Mouse (Mus musculus): Measurements from ENCODE around the gene Pyy. TPM values are rescaled to one million over a fixed set of nuclear protein-coding genes. Genes with fewer than 3 reads are reported as not detected.

Gene Pyy
- polyA plus RNA-seq, 1 experiment = 7.4 TPM

DNA sequence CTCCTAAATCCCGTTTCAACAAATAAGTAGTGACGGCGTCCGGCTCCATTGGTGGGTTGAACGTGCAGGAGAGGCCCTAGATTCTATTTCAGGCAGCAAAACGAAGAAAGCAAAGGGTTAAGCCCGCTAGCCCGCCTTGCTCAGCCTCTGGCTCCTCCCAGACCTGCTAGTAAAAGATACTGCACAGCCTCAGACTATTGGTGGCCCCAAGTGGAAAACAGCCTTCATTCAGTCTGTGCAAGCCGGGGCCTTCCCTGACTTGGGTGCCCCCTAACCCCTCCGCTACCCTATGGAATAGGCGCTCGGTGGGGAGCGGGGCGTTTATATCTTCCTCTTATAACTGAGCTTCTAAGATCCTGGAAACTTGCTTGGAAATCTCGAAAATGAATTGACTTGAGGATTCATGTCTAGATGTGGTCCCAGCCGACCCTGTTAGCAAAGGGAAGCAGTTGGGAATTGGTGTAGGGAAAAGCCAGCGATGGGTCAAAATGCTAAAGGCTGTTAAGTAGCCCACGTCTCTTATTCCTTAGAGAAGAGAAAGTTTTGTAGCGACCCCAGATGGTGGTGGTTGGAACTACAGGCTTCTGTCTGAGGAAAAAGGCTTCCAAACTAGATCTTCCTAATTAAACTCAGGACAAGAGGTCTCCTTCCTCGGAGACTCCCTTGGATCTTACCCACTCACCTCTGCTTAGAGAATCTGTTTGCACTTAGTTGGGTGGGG is 18.4 kb downstream of the Pyy start:
- Histone ChIP-seq H3K4me1 (ENCODE audit: control insufficient read depth, insufficient read depth, low read length) (no peaks in the 10 kb centered on the region), H3K27me3 (ENCODE audit: control insufficient read depth, insufficient read depth, low read length) (no peaks in the 10 kb centered on the region), H3K27ac (ENCODE audit: insufficient read depth, low read length) (no peak overlapping the region), H3K4me3 (replicated peaks; ENCODE audit: insufficient read depth, low read depth, low read length) (peak overlapping the region; percentile 92)
- WGBS = under 1% methylated on average over 20 of the region's 20 CpGs
- TF ChIP-seq CTCF (IDR thresholded peaks at IDR 0.05; ENCODE audit: borderline replicate concordance, insufficient read depth, low read depth, low read length) (peak; percentile 53; the same call in 1 of the 2 replicates), POLR2A (IDR thresholded peaks at IDR 0.05; ENCODE audit: borderline replicate concordance, insufficient read depth, low read length) (0 out of 2 replicates have a peak, but pooled peaks have one; percentile 13)
- DNase-seq = peak; percentile 70 to 71

DNA sequence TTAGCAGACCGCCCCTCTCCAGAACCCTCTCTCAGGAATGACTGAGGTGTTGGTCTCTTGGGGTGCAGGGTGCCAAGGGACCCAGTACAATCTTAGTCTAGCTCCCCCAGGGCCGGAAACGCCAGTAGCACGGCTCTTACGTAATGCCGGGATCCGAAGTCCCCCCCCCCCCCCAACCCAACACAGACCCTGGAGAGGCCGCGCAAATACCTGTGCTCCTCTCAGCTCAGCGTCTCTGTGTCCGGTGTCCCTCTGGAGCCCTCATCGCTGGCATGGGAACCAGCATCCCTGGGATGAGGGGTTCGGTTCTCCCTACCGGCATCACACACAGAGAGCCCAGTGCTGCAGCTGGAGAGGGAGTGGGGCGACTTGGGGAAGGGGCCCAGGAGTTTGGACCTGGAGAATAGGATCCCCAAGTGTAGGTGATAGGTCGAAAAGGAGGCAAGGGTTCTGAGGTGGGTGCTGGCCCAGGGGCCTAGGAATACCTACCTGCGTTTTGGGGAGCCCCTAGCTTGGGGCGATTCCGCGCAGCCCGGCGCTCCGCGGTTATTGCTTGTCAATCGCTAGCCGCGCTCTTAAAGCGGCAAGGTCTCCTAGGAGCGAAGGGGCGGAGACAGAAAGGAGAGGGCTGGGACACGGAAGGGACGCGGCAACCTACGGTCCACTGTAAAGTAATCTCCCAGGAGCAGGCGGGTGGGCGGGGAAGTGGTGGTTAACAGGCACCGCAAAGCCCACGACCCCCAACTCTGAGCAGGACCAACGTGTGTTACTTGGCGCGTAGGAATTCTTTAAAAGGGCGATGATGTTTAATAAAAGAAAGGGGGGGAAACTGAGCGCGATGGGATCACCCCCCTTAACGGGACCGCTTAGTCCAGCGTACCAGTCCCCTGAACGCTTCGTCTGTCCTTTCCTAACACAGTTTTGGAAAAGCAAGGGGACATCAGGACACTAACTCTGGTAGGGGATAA is 19.4 kb downstream of the Pyy start, which contains the start of gene Mpp2:
TSS of gene Mpp2 (minus strand) at position 585 of the 968 bp plus-strand sequence.
- TF ChIP-seq POLR2A (IDR thresholded peaks at IDR 0.05; ENCODE audit: borderline replicate concordance, insufficient read depth, low read length) = peak; percentile 48; the same call in 1 of the 2 replicates
- no peak for TF ChIP-seq CTCF (IDR thresholded peaks at IDR 0.05; ENCODE audit: borderline replicate concordance, insufficient read depth, low read depth, low read length)
- under 1% methylated on average over 49 of the region's 49 CpGs for WGBS
- Histone ChIP-seq H3K4me1 (ENCODE audit: control insufficient read depth, insufficient read depth, low read length) (peaks cover 1% of the 10 kb centered on the region), H3K4me3 (replicated peaks; ENCODE audit: insufficient read depth, low read depth, low read length) (peak within 1 kb of the TSS; percentile 92), H3K27ac (ENCODE audit: insufficient read depth, low read length) (peak within 1 kb of the TSS; percentile 53), H3K27me3 (ENCODE audit: control insufficient read depth, insufficient read depth, low read length) (no peaks in the 10 kb centered on the region)
- DNase-seq = peak; percentile 75 to 76

DNA sequence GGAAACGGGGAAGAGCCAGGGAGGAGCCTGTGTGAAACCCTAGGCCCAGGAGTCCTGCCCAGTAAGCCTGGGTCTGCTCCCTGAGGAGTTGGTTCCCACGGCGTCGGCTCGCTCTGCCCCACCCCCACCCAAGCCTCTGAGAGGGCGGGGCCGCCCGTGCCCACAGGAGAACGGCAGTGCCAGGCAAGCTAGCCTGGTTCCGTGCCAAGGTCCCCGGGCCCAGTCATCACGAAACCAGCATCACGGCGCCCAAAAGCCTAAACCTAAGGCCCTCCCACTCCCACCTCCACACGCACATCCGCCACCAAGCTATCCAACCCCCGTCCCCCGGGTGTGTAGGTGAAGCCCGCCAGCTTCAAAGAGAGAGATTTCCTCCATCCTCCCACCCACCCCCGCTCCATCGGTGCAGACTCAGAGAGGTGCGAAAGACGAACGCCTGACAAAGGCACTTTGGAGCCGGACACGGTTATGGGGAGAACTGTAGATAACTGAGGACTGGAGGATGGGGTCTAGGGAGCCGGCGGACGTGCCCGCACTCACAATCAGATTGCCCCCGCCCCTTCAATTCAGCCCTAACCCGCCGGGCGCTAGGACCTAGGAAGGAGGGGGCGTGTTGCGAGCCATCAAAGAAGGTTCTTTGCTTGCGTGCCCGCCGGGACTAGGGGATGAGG is 20.4 kb downstream of the Pyy start:
- WGBS = under 1% methylated on average over 39 of the region's 39 CpGs

DNA sequence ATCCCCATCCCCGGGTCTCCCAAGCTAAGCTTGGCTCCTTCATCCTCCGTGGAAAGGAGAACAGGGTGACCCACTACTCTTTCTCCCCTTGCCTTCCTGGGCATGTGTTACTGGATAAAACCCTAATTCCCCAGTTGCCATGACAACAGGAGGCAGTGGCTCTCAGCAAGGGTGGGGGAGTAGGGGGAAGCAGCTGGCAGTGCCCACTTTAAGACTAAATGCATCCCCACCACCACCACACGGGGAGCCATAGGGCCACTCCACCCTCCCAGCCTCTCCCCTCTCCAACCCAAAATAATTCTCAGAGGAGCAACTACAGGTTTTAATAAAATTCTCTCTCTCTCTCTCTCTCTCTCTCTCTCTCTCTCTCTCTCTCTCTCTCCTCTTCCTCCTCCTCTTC is 21.3 kb downstream of the Pyy start:
- peak in 1 of 2 experiments; percentile 30 for DNase-seq
- Histone ChIP-seq H3K27me3 (ENCODE audit: control insufficient read depth, insufficient read depth, low read length) (no peaks in the 10 kb centered on the region), H3K4me1 (ENCODE audit: control insufficient read depth, insufficient read depth, low read length) (peaks cover 8% of the 10 kb centered on the region), H3K27ac (ENCODE audit: insufficient read depth, low read length) (no peak overlapping the region), H3K4me3 (replicated peaks; ENCODE audit: insufficient read depth, low read depth, low read length) (no peak overlapping the region)
- 9% methylated on average over 3 of the region's 3 CpGs for WGBS
- TF ChIP-seq CTCF (IDR thresholded peaks at IDR 0.05; ENCODE audit: borderline replicate concordance, insufficient read depth, low read depth, low read length) = no peak
- TF ChIP-seq POLR2A (IDR thresholded peaks at IDR 0.05; ENCODE audit: borderline replicate concordance, insufficient read depth, low read length) = no peak

More for the DNA sequence above, 20.4 kb downstream of the Pyy start:
- peak; percentile 73 to 77 for DNase-seq
- H3K27me3 ChIP-seq (ENCODE audit: control insufficient read depth, insufficient read depth, low read length) = no peaks in the 10 kb centered on the region
- H3K4me3 ChIP-seq (replicated peaks; ENCODE audit: insufficient read depth, low read depth, low read length) = peak overlapping the region; percentile 92
- peaks cover 8% of the 10 kb centered on the region for H3K4me1 ChIP-seq (ENCODE audit: control insufficient read depth, insufficient read depth, low read length)
- no peak for TF ChIP-seq CTCF (IDR thresholded peaks at IDR 0.05; ENCODE audit: borderline replicate concordance, insufficient read depth, low read depth, low read length)
- no peak for TF ChIP-seq POLR2A (IDR thresholded peaks at IDR 0.05; ENCODE audit: borderline replicate concordance, insufficient read depth, low read length)
- peak overlapping the region; percentile 36; the same call in 1 of the 2 replicates for H3K27ac ChIP-seq (ENCODE audit: insufficient read depth, low read length)

DNA sequence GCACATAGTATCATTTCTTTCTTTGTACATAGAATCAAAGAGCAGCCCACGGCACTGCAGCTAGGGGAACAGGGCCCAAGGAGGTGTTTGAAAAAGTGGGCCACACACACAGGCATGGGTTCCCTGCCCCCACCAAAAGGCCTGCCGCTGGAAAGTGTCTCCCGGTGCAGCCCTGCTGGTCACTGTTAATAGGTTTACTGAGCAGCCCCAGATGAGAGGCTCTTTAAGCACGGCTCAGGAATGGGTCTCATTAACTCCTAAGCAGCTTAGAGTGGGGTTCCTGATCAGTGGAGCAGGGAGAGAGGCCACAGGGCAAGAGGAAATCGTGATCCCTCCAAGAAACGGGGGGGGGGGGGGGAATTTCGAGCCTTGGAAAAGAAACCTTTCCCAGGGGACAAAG is 23.5 kb downstream of the Pyy start:
- Histone ChIP-seq H3K4me1 (ENCODE audit: control insufficient read depth, insufficient read depth, low read length) (peaks cover 8% of the 10 kb centered on the region), H3K27ac (ENCODE audit: insufficient read depth, low read length) (no peak overlapping the region), H3K4me3 (replicated peaks; ENCODE audit: insufficient read depth, low read depth, low read length) (no peak overlapping the region), H3K27me3 (ENCODE audit: control insufficient read depth, insufficient read depth, low read length) (no peaks in the 10 kb centered on the region)
- TF ChIP-seq CTCF (IDR thresholded peaks at IDR 0.05; ENCODE audit: borderline replicate concordance, insufficient read depth, low read depth, low read length) (no peak), POLR2A (IDR thresholded peaks at IDR 0.05; ENCODE audit: borderline replicate concordance, insufficient read depth, low read length) (no peak)
- 55% methylated on average over 7 of the region's 7 CpGs for WGBS
- DNase-seq = no peak

DNA sequence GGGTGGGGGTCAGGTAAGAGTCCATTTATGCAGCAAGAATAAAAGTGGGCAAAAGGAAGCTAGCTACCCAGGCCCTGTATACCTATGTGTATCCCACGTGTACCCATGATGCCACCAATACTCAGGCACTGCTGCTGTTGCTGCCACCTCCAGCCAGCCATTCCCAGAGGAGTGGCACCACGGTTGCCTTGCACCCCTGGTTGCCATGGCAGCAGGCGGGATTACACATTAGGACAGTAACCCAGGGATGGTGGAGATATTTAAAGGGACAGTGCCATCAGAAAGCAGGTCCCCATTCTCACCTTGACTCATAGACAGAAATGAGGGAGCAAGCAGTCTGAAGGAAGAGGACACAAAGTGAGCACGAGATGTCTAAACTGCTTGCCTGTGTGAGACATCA is 24.4 kb downstream of the Pyy start:
- Histone ChIP-seq H3K4me1 (ENCODE audit: control insufficient read depth, insufficient read depth, low read length) (peaks cover 8% of the 10 kb centered on the region), H3K27me3 (ENCODE audit: control insufficient read depth, insufficient read depth, low read length) (no peaks in the 10 kb centered on the region), H3K27ac (ENCODE audit: insufficient read depth, low read length) (no peak overlapping the region), H3K4me3 (replicated peaks; ENCODE audit: insufficient read depth, low read depth, low read length) (no peak overlapping the region)
- no peak for DNase-seq
- no peak for TF ChIP-seq CTCF (IDR thresholded peaks at IDR 0.05; ENCODE audit: borderline replicate concordance, insufficient read depth, low read depth, low read length)
- TF ChIP-seq POLR2A (IDR thresholded peaks at IDR 0.05; ENCODE audit: borderline replicate concordance, insufficient read depth, low read length) = no peak
- WGBS = 50% methylated on average over 4 of the region's 4 CpGs

DNA sequence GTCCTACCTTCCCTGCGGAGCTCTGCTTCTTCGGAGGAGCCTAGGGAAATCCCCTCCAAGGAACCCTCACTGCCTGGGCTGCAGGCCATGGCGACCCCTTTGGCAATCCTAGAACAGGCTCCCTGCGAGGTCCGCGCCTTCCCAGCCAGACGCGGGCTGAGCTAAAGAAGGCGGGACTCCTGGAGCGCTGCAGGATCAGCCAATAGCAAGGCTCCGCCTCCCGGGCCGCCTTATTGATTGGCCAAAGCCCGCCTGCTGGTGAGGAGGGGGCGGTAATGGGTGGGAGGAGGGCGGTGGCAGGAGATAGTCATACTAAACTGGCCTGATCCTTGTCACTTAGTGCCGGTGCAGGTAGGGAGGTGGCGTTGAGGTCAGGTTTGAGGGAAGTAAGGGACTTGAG is 25.3 kb downstream of the Pyy start:
- 11% methylated on average over 18 of the region's 18 CpGs for WGBS
- no peak for TF ChIP-seq POLR2A (IDR thresholded peaks at IDR 0.05; ENCODE audit: borderline replicate concordance, insufficient read depth, low read length)
- Histone ChIP-seq H3K27ac (ENCODE audit: insufficient read depth, low read length) (no peak overlapping the region), H3K4me1 (ENCODE audit: control insufficient read depth, insufficient read depth, low read length) (peaks cover 8% of the 10 kb centered on the region), H3K27me3 (ENCODE audit: control insufficient read depth, insufficient read depth, low read length) (no peaks in the 10 kb centered on the region), H3K4me3 (replicated peaks; ENCODE audit: insufficient read depth, low read depth, low read length) (peak overlapping the region; percentile 25)
- DNase-seq = peak; percentile 51 to 58

Data from cerebellum, adult 2 months (tissue).